Mouse (Mus musculus): ENCODE data around the gene Nob1.

DNA sequence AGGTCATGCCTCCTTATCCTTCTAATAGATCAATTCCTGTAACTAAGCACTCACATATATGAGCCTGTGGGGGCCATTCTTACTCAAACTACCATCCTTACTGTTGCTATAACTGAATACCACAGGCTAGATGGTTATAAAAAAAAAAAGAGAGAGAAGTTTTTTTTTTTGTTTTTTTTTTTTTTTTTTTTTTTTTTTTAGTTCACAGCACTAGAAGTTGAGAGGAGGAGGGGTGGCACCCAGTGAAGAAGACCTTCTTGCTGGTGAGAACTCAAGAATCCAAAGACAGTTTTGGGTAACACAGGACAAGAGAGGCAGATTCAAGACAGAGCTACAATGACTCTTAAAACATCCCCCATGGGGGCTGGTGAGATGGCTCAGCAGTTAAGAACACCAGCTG, 29.5 kb downstream of the Nob1 start:
- no peak for TF ChIP-seq POLR2A (IDR thresholded peaks at IDR 0.05; ENCODE audit: insufficient read depth, low read depth, low read length)
- no peak for TF ChIP-seq CTCF (IDR thresholded peaks at IDR 0.05)
- no peak for TF ChIP-seq EP300 (IDR thresholded peaks at IDR 0.05; ENCODE audit: insufficient read depth, low read depth, low read length)
